Mouse (Mus musculus) left cerebral cortex, adult 11 months (tissue): ENCODE measurements at regions not wholly inside any gene's neighbourhood (a gene's known extent, or its start where the extent isn't known, plus 50 kb on each side); places are given as distances from the start of the nearest gene placed in this dataset.

ENCODE experiments used
- DNase-seq: peaks from one replicate; pipeline ENCODE4 v3.0.0; 2022; ENCODE audit warnings: low spot score

DNA sequence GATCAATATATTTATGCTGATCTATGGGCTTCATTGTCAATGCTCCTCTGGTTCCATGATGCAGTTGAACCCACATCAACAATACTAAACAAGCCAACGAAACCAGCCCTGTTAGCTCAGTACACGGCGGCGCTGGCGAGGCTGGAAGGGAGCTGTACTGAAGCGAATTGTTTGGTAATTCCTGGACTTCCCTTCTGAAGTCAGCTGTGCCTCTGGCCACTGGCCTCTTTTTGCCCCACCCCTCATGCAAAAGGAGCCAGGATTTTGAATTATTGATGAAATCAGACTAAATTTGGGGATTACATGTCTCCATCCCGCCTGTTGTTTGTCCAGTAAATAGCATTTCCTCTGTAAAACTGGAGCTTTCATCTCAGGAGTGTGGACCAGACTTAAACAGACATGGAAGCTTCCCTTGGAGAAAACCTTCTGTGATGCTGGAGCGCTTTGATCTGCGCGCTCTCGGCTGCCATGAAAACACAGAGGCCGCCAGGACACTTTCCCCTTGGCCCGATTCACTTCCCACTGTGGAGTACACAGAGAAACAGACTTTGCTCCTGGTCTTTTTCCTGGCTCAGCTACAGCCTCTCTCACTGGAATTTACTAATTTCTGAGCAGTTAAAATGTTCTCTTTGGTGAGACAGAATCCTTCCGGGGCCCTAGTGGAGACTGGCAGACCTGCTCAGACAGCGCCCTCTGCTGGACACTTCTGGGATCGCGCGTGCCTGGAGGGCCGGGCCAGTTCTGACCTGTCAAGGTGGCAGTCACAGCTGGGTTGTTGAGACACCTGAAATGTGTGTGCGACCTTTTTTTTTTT, 412.9 kb upstream of the Gm6657 start:
- peak; percentile 71 for DNase-seq

DNA sequence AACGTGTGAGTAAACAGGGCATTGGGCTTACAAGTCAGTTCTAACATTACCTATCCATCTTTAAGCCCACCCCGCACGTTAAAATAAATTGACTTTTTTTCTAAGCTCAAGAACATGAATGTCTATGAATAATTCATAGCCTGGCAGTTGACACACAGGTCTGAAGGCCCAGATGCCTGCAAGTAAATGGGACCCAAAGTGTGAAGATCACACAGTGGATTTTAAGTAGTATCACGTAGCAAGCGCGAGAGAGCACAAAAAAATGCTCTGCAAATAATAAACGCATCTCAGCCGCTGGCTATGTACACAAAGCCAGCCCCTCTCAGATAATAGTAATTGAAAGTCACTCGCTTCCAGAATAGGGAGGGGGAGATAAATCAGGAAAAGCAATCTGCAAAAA, 410.1 kb upstream of the Gm6657 start:
- DNase-seq, result no peak

GRCm38 (mm10) chr12:77785647-77786046, 408.4 kb upstream of the Gm6657 start:
- no peak for DNase-seq

DNA sequence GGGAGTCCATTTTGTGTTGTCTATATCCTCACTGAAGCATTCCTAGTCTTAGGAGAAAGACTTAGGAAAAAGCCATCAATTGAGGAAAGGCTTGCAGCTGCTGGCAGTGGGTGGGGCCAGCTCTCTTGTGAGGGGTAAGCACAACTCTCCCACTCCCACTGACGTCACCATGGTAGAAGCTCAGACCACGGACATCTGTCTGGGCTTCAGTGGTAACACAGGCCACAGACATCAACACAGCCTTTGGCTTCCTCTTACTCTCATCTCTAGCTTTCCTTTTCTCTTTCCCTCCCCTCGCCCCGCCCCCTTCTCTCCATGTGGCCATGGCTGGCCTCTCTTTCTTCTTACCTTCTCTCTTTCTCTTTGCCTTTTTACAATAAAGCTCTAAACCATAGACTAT, 407.4 kb upstream of the Gm6657 start:
- DNase-seq, result no peak

DNA sequence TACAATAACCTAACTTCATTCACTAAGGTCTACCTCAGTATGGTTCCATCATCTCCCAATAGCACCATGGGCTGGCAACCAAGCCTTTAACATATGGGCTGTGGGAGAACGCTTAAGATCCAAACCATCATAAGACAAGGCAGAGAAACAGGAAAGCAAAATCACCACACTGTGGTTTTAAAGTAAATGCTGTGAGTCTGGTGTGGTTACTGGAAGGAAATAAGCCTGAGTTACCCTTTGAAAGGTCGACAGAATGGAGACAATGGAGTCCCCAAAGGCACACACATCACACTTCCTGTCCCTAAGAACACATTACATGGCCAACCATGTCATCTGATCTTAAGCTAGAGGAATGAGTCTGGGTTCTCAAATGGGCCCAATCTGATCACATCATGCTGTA, 405.8 kb upstream of the Gm6657 start:
- DNase-seq, result no peak

DNA sequence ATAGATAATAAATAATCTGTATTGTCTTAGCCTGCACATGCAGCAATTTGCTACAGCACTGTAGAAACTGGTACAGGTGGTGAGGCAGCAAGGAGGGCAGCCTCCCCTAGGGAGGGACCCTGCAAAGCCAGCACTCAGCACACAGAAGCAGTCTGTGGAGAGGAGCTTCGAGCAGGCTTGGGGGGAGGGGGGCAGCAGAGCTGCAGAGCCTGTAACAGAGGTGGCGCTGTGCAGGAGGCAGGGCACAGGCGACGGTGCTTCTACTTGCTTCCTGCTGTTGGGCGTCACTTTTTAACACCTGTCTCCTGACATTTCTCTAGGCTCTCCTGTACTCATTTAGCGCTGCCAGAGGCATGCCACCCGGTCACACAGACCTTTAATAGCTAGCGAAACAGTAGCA, 404.6 kb upstream of the Gm6657 start:
- DNase-seq, result no peak

DNA sequence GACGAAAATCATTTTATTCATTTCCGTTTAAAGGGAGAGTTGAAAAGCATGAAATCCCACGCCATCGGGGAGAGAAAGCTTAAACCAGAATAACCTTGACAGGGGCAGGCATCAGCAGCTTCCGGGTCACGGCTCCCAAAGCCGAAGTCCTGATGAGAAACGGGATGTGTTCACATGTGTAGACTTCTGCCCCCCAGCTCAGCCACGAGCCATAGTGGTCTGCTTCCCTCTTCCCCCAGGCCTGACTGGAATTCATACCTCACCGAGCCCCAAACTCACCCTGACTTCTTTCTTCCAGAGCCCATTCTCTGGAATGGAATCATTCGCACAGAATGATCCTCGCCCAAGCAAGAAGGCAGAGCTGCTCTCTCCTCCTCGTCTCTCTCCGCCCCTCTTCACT, 404.2 kb upstream of the Gm6657 start:
- no peak for DNase-seq

- DNase-seq, result no peak
Observed at GRCm38 (mm10) chr12:77790891-77791672, 403.0 kb upstream of the Gm6657 start.

GRCm38 (mm10) chr12:77798516-77798915, 395.5 kb upstream of the Gm6657 start:
- no peak for DNase-seq

- no peak for DNase-seq
Observed at GRCm38 (mm10) chr12:77799134-77799770, 394.8 kb upstream of the Gm6657 start.

GRCm38 (mm10) chr12:77807674-77808073, 386.4 kb upstream of the Gm6657 start:
- no peak for DNase-seq

DNA sequence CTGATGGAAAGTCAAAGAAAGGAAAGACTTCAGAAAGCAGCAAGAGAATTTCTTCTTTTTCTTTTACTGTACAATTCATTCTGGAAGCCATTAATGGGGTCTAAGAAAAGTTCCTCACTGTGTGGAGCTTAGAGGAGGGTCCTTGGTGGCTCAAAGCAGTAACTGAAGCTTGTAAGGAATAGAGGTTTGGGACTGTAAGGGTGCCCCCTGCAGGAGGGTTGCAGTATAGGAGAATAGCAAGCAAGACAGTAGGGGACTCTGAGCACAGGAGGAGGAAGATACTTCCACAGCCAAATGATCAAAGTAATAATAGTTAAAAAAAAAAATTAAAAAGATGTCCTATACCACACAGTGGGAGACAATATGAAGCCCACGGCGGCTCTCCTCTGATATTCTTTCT, 382.8 kb upstream of the Gm6657 start:
- no peak for DNase-seq

DNA sequence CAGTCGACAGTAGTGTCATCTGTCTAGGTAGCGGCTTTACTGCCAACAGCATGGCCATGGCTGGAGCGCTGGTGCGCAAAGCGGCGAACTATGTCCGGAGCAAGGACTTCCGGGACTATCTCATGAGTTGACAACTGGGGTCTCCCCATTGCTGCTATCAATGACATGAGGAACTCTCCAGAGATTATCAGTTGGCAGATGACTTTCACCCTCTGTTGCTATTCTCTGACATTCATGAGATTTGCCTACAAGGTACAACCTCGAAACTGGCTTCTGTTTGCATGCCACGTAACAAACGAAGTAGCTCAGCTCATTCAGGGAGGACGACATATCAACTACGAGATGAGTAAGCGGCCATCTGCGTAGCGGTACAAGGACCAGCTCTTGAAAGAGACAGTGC, 374.6 kb upstream of the Gm6657 start:
- no peak for DNase-seq

GRCm38 (mm10) chr12:77823381-77824030, 370.5 kb upstream of the Gm6657 start:
- no peak for DNase-seq

DNA sequence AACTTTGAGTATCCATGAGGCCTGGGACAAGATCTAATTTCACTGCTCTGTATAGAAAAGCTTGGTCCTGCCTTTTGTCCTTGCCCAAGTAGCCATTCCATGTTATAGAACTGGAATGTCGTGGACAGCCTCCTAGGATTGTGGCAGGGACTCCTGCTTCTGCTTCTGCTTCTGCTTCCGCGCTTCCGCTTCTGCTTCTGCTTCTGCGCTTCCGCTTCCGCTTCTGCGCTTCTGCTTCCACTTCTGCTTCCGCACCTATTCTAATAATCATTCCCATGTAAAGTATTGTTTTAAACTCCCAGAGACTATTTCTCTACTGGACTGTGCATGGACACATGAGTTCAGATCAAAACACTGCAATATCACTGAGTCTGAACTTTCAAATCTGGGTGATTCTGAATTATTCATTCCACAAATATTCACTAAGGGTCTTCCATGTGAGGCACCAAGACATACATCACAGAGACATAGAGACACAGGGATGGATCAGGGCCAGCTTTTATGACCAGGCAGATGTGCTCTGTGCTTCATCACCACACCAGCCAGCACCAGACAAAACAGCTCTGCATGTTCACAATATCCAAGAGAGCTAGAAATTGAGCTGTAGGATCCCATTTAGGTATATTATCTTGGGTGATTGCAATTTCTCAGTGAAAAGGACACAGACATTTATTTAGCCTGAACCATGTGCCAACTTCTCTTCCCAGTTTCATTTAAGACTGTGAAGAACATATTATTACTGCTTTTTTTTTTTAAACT, 360.5 kb upstream of the Gm6657 start:
- no peak for DNase-seq

DNA sequence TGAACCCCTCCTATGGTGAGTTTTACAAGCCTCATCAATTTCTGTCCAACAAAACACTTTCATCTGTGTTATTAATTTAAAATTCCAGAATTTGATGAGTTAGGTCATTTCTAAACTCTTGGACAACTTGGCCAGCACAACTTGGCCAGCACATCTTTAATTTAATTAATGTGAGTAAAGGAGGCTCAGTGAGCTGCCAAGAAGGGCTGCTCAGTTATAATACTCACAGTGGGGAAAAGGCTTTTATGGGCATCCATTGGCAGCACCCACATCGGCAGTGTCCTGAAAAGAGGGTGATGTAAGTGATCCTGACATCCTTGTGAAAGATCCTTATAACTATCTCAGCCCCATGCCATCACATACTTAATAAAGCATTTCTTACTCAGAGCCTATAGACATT, 359.2 kb upstream of the Gm6657 start:
- DNase-seq, result no peak

DNA sequence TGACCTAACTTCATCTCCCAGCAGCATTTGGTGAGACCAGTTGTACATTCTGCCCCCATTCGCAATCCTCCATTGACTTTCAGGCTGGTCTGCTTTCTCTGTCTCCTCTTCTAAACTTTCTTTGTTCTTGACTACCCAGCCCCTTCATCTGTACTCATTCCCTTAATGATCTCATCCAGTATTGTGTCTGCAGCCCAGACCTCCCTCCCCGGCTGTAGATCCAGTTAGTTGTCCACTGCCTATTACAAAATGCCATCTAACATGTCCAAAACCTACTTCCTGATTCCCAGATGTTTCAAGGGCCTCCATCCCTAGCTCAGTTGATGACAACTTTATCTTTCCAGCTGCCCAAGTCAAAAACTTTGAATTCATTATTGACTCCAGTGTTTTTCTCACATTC, 357.8 kb upstream of the Gm6657 start:
- DNase-seq, result no peak

GRCm38 (mm10) chr12:77841844-77842415, 352.1 kb upstream of the Gm6657 start:
- no peak for DNase-seq

GRCm38 (mm10) chr12:77852595-77853577, 341.2 kb upstream of the Gm6657 start:
- DNase-seq, result no peak
